Mouse (Mus musculus): ENCODE results near the gene Tenm4.

DNA sequence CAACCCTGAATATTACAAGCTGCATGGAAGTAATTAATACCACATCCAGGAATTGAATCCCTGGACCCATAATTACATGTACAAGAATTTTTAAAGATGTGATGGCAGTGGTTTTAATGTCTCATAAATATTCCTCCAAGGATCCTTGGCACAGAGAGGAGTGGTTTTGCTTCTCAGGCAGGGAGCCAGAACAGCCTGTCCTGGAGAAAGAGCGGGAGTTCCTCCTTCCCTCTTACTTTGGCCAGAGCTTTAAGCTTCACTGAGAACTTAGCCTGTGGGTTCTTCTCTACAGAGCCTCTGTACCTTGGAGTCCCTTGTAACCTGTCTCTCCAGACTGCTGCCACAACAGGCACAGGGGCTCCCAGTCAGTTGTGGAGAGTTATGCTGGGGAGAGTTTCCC is 94.9 kb downstream of the Tenm4 start:
- TF ChIP-seq MAZ (IDR thresholded peaks at IDR 0.05; ENCODE audit: low read depth, low read length) (no peak), POLR2A (IDR thresholded peaks at IDR 0.05; ENCODE audit: low read depth, low read length) (no peak), EP300 (IDR thresholded peaks at IDR 0.05; ENCODE audit: low read length) (no peak), ELF1 (IDR thresholded peaks at IDR 0.05; ENCODE audit: low read depth, low read length) (no peak), ZNF384 (IDR thresholded peaks at IDR 0.05; ENCODE audit: low read depth, low read length) (no peak), CHD2 (IDR thresholded peaks at IDR 0.05; ENCODE audit: low read length) (no peak), CTCF (conservative IDR thresholded peaks at IDR 0.05 in 1 of 2, IDR thresholded peaks at IDR 0.05 in 1 of 2; ENCODE audit: low read depth in 2 of 2, low read length in 2 of 2) (no peak), MAFK (IDR thresholded peaks at IDR 0.05; ENCODE audit: insufficient replicate concordance, low read length) (no peak), SIN3A (IDR thresholded peaks at IDR 0.05; ENCODE audit: low read length) (no peak), ZC3H11A (IDR thresholded peaks at IDR 0.05; ENCODE audit: low read depth, low read length) (no peak), MEF2A (IDR thresholded peaks at IDR 0.05; ENCODE audit: borderline replicate concordance, low read depth, low read length) (no peak), ZMIZ1 (IDR thresholded peaks at IDR 0.05; ENCODE audit: low read depth, low read length) (no peak), SMC3 (IDR thresholded peaks at IDR 0.05; ENCODE audit: low read depth, low read length) (no peak)

Data from CH12.LX (cell line).